Mouse (Mus musculus): Measurements from ENCODE around the gene Ogdhl. TPM values are rescaled to one million over a fixed set of nuclear protein-coding genes. Genes with fewer than 3 reads are reported as not detected.

Ogdhl gene
- 6.1 and 7.2 TPM in 2 replicates for polyA plus RNA-seq (2014; fragmentation: Nextera tagmentation; extraction: Ambion mirVana)

DNA sequence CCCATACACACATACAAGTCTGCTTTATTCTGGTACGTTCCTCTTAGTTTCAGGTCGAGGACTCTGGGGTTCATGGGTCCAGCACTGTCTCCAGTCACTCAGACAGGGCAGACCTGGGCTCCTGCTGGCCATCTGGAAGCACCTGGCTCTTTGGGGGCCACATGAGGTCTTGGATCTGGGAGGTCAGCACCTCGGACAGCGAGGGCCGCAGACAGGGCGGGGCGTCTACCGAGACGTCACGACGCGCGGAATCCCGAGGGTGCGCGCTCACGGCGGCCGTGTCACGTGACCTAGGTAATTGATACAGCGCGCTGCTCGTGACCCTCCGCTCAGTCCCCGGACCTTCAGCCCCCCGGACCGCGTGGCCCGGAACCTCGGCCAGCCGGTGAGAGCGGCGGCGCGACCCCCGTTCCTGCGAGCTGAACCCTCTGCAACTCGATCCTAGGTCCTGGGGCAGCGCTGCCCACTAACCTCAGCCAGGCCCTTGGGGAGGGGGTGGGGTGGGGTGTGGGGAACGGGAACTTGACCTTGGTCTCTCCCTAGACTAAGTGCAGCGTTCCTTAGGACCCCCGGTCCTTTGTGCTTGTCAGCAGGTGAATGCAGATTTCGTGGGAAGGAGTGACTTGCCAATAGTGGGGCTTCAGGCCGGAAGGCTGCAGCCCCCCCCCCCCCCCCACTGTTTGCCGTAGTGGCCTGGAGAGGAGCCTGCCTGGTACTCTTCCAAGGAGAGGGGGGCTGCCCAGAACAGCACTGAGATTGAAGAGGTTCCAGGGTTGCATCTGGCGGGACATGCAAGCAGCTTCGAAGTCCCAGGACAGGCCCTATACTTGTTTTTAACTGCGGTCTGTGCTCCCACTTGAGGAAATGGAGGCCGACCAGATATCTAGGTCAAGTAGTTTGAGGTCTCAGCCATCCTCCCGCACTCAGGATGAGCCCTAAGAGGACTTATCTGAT, at the start of gene Ogdhl:
Ogdhl (plus strand) TSS at position 288 of the 954 bp plus-strand sequence.
- WGBS: 3% methylated on average over 49 of the region's 50 CpGs
- Histone ChIP-seq H3K36me3 (ENCODE audit: control insufficient read depth, insufficient read depth, low read length) (no peaks in the 10 kb centered on the region), H3K4me2 (peak within 1 kb of the TSS; percentile 82), H3K9ac (ENCODE audit: low read depth, low read length) (peak within 1 kb of the TSS; percentile 58), H3K4me3 (ENCODE audit: low read depth, low read length) (peak within 1 kb of the TSS; percentile 65), H3K27me3 (replicated peaks; ENCODE audit: control insufficient read depth, insufficient read depth, low read length) (no peaks in the 10 kb centered on the region; the same call in 1 of the 2 replicates), H3K27ac (ENCODE audit: low read depth, low read length) (no peak within 1 kb of the TSS), H3K9me3 (ENCODE audit: control insufficient read depth, low read length) (no peaks in the 10 kb centered on the region), H3K4me1 (replicated peaks; ENCODE audit: control insufficient read depth, insufficient read depth, low read length) (no peaks in the 10 kb centered on the region)
- ATAC-seq (replicated peaks; ENCODE audit: low FRiP score) (peak; percentile 63), DNase-seq (ENCODE audit: low spot score) (peak; percentile 80)

DNA sequence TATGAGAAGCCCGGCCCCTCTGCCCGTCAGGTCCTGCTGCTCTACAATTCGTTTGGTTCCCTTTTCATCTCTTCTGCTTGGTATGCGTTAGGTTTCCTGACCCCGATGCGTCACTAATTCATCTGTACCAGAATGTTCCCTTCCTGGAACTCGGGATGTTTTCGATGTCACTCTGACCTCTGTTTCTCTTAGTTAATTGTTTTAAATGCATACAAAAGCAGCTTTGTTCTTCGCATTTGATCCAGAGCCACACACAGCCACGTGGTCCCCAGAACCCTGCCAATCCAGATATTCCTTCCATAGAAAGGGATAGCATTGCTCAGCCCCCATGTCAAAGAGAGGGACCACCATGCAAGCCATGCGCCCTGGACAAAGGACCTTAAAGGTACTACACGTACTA, 20.2 kb upstream of the Ogdhl start:
- Histone ChIP-seq H3K36me3 (ENCODE audit: control insufficient read depth, insufficient read depth, low read length) (no peaks in the 10 kb centered on the region), H3K4me2 (no peak overlapping the region), H3K4me3 (ENCODE audit: low read depth, low read length) (no peak overlapping the region), H3K4me1 (replicated peaks; ENCODE audit: control insufficient read depth, insufficient read depth, low read length) (no peaks in the 10 kb centered on the region), H3K9ac (ENCODE audit: low read depth, low read length) (no peak overlapping the region), H3K27ac (ENCODE audit: low read depth, low read length) (no peak overlapping the region), H3K9me3 (ENCODE audit: control insufficient read depth, low read length) (no peaks in the 10 kb centered on the region), H3K27me3 (replicated peaks; ENCODE audit: control insufficient read depth, insufficient read depth, low read length) (no peaks in the 10 kb centered on the region)
- no peak for DNase-seq (ENCODE audit: low spot score)
- no peak for ATAC-seq (replicated peaks; ENCODE audit: low FRiP score)
- WGBS: 86% methylated on average over 12 of the region's 12 CpGs

DNA sequence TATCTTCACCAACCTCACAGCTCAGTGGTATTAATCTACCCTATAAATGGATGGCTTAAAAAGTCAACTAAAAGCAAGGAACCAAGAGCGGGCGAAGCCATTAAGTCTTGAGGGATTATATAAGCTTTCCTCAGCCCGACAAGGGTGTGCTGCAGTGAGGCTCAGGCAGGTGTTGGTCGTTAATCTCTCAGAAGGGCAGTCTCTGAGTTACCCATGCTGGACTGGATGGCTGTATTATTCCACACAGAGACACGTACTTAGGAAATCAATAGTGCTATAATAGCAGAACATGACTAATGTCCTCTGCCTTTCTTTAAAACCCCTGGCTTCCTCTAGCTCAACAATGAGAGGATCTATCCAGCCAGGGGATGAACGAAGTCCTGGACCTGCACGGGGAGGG, 19.4 kb upstream of the Ogdhl start:
- no peaks in the 10 kb centered on the region for H3K36me3 ChIP-seq (ENCODE audit: control insufficient read depth, insufficient read depth, low read length)
- WGBS: 81% methylated on average over 7 of the region's 7 CpGs
- H3K9me3 ChIP-seq (ENCODE audit: control insufficient read depth, low read length): no peaks in the 10 kb centered on the region
- DNase-seq (ENCODE audit: low spot score) (no peak), ATAC-seq (replicated peaks; ENCODE audit: low FRiP score) (no peak)
- no peak overlapping the region for H3K4me3 ChIP-seq (ENCODE audit: low read depth, low read length)
- no peaks in the 10 kb centered on the region for H3K27me3 ChIP-seq (replicated peaks; ENCODE audit: control insufficient read depth, insufficient read depth, low read length)
- H3K4me2 ChIP-seq: no peak overlapping the region
- H3K27ac ChIP-seq (ENCODE audit: low read depth, low read length): no peak overlapping the region
- no peaks in the 10 kb centered on the region for H3K4me1 ChIP-seq (replicated peaks; ENCODE audit: control insufficient read depth, insufficient read depth, low read length)
- H3K9ac ChIP-seq (ENCODE audit: low read depth, low read length): no peak overlapping the region

DNA sequence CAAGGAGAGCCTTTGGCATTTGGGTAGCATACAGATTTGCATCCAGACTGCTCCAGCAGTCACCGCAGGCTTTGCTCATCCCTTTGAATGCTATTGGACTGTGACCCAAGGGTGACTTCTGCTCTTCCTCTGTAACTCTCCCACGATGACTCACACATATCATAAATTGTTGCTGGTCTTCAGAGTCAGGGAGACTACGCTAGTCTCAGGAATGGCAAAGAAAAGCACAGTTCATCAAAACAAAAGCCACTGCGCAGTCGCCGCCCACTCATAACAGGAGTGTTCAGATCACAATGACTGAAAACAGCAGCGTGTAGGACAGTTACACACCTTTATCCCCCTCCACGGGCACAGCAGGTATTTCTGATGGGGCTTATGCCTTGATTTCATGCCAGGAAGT, 16.9 kb upstream of the Ogdhl start:
- Histone ChIP-seq H3K27ac (ENCODE audit: low read depth, low read length) (no peak overlapping the region), H3K4me3 (ENCODE audit: low read depth, low read length) (no peak overlapping the region), H3K27me3 (replicated peaks; ENCODE audit: control insufficient read depth, insufficient read depth, low read length) (no peaks in the 10 kb centered on the region), H3K4me2 (no peak overlapping the region), H3K4me1 (replicated peaks; ENCODE audit: control insufficient read depth, insufficient read depth, low read length) (no peaks in the 10 kb centered on the region), H3K36me3 (ENCODE audit: control insufficient read depth, insufficient read depth, low read length) (no peaks in the 10 kb centered on the region), H3K9ac (ENCODE audit: low read depth, low read length) (no peak overlapping the region), H3K9me3 (ENCODE audit: control insufficient read depth, low read length) (no peaks in the 10 kb centered on the region)
- 90% methylated on average over 8 of the region's 8 CpGs for WGBS
- no peak for DNase-seq (ENCODE audit: low spot score)
- no peak for ATAC-seq (replicated peaks; ENCODE audit: low FRiP score)

DNA sequence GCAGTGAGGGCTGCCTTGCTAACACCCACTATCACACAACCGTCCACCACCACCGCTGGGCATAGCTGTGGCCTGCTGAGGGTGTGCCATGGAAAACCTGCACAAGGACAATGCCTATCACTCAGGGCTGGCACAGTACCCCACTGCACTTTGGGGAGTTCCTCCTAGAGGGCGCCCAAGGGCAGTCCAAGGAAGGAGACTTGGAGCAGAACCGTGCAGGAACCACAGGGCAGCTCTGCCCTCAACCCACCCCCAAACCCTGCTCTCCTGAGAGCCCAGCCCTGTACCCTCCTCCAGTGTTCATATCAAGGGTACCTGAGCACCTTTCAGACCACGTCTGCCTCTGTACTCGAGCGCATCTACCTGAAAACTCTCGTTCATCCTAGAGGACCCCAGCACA, 11.9 kb upstream of the Ogdhl start:
- 42% methylated on average over 8 of the region's 8 CpGs for WGBS
- H3K36me3 ChIP-seq (ENCODE audit: control insufficient read depth, insufficient read depth, low read length): no peaks in the 10 kb centered on the region
- no peak for DNase-seq (ENCODE audit: low spot score)

DNA sequence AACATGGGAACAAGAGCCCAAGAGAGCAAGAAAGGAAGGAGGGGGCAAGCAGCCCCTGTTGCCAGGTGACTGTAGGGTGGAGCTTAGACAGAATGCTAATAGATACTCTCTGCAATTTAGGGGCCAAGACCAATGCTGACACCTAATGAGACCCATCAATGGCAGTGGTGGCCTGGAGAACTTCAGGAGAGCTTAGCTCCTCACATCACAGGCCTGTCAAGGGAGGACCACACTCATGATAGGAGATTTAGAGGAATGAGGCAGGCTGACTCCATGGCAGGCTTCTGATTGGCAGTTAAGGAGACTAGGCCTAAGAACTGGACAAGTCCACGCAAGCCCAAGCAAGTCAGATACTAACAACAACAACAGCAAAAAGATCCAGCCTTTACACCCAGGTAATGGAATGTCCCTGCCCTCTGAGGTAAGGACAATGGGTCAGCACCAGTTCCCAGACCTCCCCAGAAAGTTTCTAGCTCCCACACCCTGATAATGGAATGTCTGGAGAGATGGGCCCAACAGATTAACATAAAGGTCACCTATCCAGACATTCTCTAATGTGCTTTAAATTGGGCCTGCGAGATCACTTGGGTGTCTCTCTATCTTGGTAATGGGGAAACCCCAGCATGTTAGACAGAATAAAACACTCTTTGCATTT, 10.3 kb upstream of the Ogdhl start:
- H3K36me3 ChIP-seq (ENCODE audit: control insufficient read depth, insufficient read depth, low read length): no peaks in the 10 kb centered on the region
- no peaks in the 10 kb centered on the region for H3K9me3 ChIP-seq (ENCODE audit: control insufficient read depth, low read length)
- H3K27me3 ChIP-seq (replicated peaks; ENCODE audit: control insufficient read depth, insufficient read depth, low read length): no peaks in the 10 kb centered on the region
- DNase-seq (ENCODE audit: low spot score) (no peak), ATAC-seq (replicated peaks; ENCODE audit: low FRiP score) (no peak)
- H3K4me1 ChIP-seq (replicated peaks; ENCODE audit: control insufficient read depth, insufficient read depth, low read length): no peaks in the 10 kb centered on the region
- H3K9ac ChIP-seq (ENCODE audit: low read depth, low read length): no peak overlapping the region
- no peak overlapping the region for H3K4me2 ChIP-seq
- no peak overlapping the region for H3K4me3 ChIP-seq (ENCODE audit: low read depth, low read length)
- no peak overlapping the region for H3K27ac ChIP-seq (ENCODE audit: low read depth, low read length)
- WGBS: 85% methylated on average over 2 of the region's 2 CpGs

More for the DNA sequence above, 11.9 kb upstream of the Ogdhl start:
- ATAC-seq (replicated peaks; ENCODE audit: low FRiP score): no peak
- Histone ChIP-seq H3K4me2 (no peak overlapping the region), H3K27me3 (replicated peaks; ENCODE audit: control insufficient read depth, insufficient read depth, low read length) (no peaks in the 10 kb centered on the region), H3K9ac (ENCODE audit: low read depth, low read length) (no peak overlapping the region), H3K27ac (ENCODE audit: low read depth, low read length) (no peak overlapping the region), H3K4me1 (replicated peaks; ENCODE audit: control insufficient read depth, insufficient read depth, low read length) (no peaks in the 10 kb centered on the region), H3K9me3 (ENCODE audit: control insufficient read depth, low read length) (no peaks in the 10 kb centered on the region), H3K4me3 (ENCODE audit: low read depth, low read length) (no peak overlapping the region)

DNA sequence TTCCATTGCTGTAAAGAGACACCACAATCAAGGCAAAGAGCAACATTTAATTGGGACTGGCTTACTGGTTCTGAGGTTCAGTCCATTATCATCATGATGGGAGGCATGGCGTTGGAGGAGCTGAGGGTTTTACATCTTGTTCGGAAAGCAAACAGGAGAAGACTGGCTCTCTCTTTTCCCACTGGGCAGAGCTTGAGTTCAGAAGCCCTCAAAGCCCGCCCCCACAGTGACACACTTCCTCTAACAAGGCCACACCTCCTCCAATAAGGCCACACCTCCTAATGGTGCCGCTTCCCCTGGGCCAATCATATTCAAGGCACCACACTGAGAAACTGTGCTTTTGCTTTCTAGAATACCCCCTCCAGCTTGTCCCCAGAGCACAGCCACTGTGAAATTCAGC, 4.0 kb upstream of the Ogdhl start:
- 10% methylated on average over 4 of the region's 4 CpGs for WGBS
- no peak for DNase-seq (ENCODE audit: low spot score)
- no peaks in the 10 kb centered on the region for H3K9me3 ChIP-seq (ENCODE audit: control insufficient read depth, low read length)

DNA sequence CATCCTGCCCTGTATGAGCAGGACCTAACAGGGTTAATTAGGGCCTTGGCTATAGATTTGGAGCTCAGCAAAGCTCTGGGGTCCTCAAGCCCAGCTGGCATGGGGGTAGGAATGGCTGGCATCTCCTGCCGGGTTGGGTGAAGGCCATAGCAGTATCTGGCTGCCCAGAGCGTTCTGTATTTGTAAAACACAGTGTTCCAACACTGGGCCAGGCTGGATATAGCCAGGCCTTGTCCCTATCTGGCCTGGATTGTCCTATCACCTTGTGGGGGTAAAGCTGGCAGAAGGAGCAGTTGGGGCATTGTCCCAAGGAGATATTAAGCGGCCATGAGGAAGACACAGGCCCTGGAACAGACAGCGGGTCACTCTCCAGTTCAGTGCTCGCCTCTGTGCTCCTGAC, 1.4 kb downstream of the Ogdhl start:
- no peak overlapping the region for H3K9ac ChIP-seq (ENCODE audit: low read depth, low read length)
- H3K4me3 ChIP-seq (ENCODE audit: low read depth, low read length): no peak overlapping the region
- ATAC-seq (replicated peaks; ENCODE audit: low FRiP score) (no peak), DNase-seq (ENCODE audit: low spot score) (no peak)
- H3K4me2 ChIP-seq: no peak overlapping the region
- H3K27ac ChIP-seq (ENCODE audit: low read depth, low read length): no peak overlapping the region
- no peaks in the 10 kb centered on the region; the same call in 1 of the 2 replicates for H3K27me3 ChIP-seq (replicated peaks; ENCODE audit: control insufficient read depth, insufficient read depth, low read length)
- H3K4me1 ChIP-seq (replicated peaks; ENCODE audit: control insufficient read depth, insufficient read depth, low read length): no peaks in the 10 kb centered on the region
- 85% methylated on average over 5 of the region's 5 CpGs for WGBS
- H3K9me3 ChIP-seq (ENCODE audit: control insufficient read depth, low read length): no peaks in the 10 kb centered on the region
- H3K36me3 ChIP-seq (ENCODE audit: control insufficient read depth, insufficient read depth, low read length): no peaks in the 10 kb centered on the region

More for the DNA sequence above, 4.0 kb upstream of the Ogdhl start:
- Histone ChIP-seq H3K36me3 (ENCODE audit: control insufficient read depth, insufficient read depth, low read length) (no peaks in the 10 kb centered on the region), H3K9ac (ENCODE audit: low read depth, low read length) (no peak overlapping the region), H3K27ac (ENCODE audit: low read depth, low read length) (no peak overlapping the region), H3K4me1 (replicated peaks; ENCODE audit: control insufficient read depth, insufficient read depth, low read length) (no peaks in the 10 kb centered on the region), H3K4me2 (no peak overlapping the region), H3K27me3 (replicated peaks; ENCODE audit: control insufficient read depth, insufficient read depth, low read length) (no peaks in the 10 kb centered on the region; the same call in 1 of the 2 replicates), H3K4me3 (ENCODE audit: low read depth, low read length) (no peak overlapping the region)
- no peak for ATAC-seq (replicated peaks; ENCODE audit: low FRiP score)
